Mouse (Mus musculus): ENCODE results near the gene Gm39566.
"Not testable (repeated sequence)": the region's sequence is repeated elsewhere in the genome, so short reads cannot be mapped to it uniquely, and the experiment has no call there.

Gm39566 gene

DNA sequence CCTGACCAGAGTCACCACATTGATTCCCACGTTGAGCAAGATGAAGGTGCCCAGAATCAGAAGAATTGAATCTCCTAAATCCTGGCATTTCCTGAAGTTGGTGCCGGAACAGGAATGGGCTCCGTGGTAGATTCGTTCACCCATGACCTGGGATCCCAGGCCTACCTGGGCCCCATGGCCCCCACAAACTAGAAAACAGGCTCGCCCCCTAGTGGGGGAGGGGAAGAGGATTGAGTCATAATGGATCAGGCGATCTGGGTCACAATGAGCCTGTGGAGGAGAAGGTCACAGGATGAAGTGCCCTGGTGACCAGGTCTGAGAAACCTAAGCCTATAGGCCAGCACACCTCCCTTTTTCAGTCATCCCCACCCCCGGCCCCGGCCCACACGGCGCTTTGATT, at the start of gene Gm39566:
TSS of gene Gm39566 (minus strand) at position 144 of the 400 bp plus-strand sequence.
- no peak for DNase-seq

GRCm38 (mm10) chr11:69864138-69864860, 49.2 kb upstream of the Gm39566 start:
- DNase-seq = no peak

GRCm38 (mm10) chr11:69863729-69864128, 48.6 kb upstream of the Gm39566 start:
- not testable (repeated sequence) for DNase-seq

GRCm38 (mm10) chr11:69858113-69858998, 43.3 kb upstream of the Gm39566 start, which contains the start of gene Tnk1:
Gene Tnk1 (minus strand): TSS chr11:69858730.
- DNase-seq = peak; percentile 72 to 75

- DNase-seq = peak; percentile 31 to 78
Observed at GRCm38 (mm10) chr11:69855347-69855746, 40.2 kb upstream of the Gm39566 start.

GRCm38 (mm10) chr11:69854680-69855079, 39.6 kb upstream of the Gm39566 start:
- DNase-seq = no peak

DNA sequence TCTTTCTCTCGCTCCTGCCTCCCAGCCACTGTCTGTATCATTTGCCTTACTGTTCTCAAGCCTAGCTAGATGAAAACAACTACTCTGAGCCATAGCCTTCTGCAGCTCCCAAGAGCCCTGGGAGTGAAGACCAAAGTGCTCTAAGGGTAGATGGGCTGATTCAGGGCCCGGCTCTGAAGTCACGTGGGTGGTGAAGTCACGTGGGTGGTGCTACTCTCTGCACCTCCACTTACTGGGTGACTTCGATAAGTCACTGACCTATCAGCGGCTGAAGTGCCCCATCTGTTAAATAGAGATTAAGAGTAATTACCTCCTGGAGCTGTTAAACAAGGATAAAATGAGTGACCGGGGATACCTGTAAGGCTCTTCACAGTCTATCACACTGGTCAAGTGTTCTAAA, 38.9 kb upstream of the Gm39566 start:
- DNase-seq = peak; percentile 56 to 67

DNA sequence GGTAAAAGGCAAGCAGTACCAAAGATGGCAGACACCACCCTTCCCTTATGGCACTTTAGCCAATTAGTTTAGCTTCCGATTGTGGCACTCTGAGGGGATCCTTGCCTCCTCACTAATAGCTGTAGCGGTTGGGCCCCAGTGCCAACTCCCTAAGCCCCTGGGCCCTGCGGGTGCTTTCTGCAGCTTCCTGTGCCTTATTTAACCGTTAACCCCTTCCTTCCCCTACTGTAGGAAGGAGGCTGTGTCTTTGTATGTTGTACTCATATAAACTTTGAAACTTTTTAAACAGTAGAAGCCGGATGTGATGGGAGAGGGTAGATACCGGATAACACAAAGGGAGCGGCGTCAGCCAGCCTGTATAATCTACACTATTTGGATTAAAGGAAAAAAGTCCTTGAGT, 35.7 kb upstream of the Gm39566 start:
- DNase-seq = no peak

DNA sequence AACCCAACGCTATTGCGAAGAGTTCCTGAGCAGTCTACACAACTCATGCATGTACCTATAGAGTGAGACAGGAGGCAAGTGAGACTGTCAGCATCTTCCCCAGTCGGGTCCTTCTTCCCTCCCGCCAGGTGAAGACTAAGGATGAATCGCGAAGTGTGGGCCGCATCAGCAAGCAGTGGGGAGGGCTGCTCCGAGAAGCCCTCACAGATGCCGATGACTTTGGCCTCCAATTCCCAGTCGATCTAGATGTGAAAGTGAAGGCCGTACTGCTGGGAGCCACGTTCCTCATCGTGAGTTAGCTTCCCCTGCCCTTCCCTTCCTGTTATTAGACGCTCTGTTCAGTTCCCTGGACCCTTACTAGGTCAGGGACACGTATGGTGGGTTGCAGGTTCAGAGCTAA, 34.8 kb upstream of the Gm39566 start:
- DNase-seq = no peak

DNA sequence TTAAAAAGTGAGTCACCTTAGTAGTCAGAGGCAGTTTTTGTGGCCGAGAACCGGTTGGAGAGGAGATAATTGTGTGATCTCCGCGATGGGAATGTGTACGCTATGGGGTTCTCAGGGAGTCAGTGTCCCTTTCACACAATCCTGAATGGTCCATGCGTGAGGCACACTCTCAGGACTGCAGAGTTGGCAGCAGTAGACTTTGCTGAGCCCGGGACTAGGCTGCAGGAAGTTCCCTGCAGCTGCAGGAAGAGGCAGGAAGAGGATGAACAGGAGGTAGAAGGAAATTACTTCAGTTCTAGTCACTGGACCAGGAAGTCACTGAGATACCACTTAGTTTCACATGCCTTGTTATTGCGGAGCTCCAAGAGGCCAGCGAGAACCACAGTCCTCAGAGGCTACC, 34.0 kb upstream of the Gm39566 start:
- DNase-seq = peak in 1 of 2 experiments; percentile 13

DNA sequence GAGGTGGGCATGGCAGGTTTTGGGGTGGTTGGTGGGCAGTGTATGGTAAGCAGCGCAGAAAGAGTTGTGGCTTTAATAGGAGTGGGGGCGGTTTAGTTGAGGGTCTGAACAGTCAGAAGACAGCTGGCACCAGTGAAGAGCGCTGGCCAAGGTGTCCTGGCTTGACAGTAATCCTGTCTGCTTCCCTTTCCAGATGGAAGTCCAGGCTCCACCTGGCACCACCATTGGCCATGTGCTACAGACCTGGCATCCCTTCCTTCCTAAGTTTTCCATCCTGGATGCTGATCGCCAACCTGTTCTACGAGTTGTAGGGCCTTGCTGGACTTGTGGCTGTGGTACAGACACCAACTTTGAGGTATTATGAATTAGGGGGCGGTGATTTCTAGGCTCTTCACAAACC, 32.9 kb upstream of the Gm39566 start:
- no peak for DNase-seq

GRCm38 (mm10) chr11:69846738-69847688, 31.9 kb upstream of the Gm39566 start:
- DNase-seq = peak in 1 of 2 experiments; percentile 41

- DNase-seq = peak; percentile 96 to 98
Observed at GRCm38 (mm10) chr11:69846198-69846680, 31.1 kb upstream of the Gm39566 start, which contains the start of gene Plscr3. Gene Plscr3 (plus strand): TSS chr11:69846376.

DNA sequence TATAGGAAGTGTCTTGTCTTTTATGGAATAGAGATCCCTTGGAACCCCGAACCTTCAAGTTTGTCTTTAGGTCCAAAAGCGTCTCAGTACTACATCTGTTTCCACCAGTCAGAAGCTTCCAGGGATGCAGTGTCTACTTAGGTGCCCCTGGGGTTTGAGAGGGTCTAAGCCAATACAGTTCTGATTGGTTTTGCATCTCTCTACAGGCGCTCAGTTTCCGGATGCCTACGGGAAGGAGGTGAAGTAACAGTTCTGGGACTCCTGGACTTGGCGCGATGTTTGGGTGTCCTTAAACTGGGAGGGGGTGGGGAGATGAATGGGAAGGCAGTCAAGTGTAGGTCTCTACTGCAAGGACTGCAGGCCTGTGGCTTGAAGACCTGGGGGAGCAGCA, 23.6 kb upstream of the Gm39566 start:
- DNase-seq = peak; percentile 19 to 42

- peak; percentile 97 to 99 for DNase-seq
Observed at GRCm38 (mm10) chr11:69837952-69838713, 23.0 kb upstream of the Gm39566 start, which contains the start of gene Tmem256. Gene Tmem256 (plus strand): TSS chr11:69838514.

GRCm38 (mm10) chr11:69837604-69837951, 22.5 kb upstream of the Gm39566 start, which contains the start of gene Nlgn2:
Gene Nlgn2 (minus strand): TSS chr11:69837784.
- DNase-seq = no peak

DNA sequence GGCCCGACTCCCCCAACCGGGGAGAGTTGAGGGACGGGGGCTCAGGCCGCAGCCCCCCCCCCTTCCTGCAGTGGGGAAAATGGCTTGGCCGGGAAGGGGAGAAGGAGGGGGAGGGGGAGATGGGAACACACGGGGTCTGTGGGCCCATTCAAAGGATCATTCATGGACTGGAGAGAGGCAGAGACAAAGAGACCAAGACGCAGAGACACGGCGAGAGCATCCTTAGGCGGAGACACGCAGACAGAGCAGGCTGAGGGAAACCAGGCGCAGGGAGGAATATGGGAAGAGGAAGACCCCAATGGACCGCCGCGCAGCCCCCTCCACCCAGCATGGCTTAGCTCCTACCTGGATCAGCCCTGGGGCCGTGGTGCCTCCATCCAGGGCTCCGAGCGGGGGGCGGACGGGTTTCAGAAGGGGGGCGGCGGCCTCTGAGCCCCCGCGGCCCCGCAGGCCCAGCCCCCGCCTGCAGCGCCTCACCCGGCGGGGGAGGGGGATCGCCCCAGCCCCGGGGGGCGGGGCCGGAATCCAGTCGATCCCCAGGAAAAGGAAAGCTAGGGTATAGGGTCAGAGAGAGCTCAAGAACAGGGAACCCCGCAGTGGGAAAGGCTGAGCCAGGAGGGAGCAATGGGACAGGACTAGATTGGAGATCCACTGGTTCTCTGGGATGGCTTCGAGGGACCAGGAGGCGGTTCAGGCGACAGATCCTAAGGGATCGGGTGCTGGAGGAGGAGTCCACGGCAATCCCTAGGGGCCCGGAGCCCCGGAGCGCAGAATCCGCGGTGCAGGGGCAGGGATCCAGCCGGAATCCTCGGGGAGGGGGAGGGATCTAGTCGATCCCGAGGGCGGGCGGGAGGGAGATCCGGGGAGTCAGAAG, 21.8 kb upstream of the Gm39566 start:
- DNase-seq = peak in 1 of 2 experiments; percentile 49

- no peak for DNase-seq
Observed at GRCm38 (mm10) chr11:69835966-69836335, 20.9 kb upstream of the Gm39566 start.

- DNase-seq = no peak
Observed at GRCm38 (mm10) chr11:69835326-69835965, 20.3 kb upstream of the Gm39566 start.

- DNase-seq = peak; percentile 36 to 59
Observed at GRCm38 (mm10) chr11:69834001-69834549, 19.0 kb upstream of the Gm39566 start.
